Mouse (Mus musculus): ENCODE measurements around the gene Cfap99. TPM values are rescaled to one million over a fixed set of nuclear protein-coding genes. Genes with fewer than 3 reads are reported as not detected.

Gene Cfap99
- total and polyA plus RNA-seq, 2 experiments from 2014 or later = 0.13 TPM; not detected in 1

DNA sequence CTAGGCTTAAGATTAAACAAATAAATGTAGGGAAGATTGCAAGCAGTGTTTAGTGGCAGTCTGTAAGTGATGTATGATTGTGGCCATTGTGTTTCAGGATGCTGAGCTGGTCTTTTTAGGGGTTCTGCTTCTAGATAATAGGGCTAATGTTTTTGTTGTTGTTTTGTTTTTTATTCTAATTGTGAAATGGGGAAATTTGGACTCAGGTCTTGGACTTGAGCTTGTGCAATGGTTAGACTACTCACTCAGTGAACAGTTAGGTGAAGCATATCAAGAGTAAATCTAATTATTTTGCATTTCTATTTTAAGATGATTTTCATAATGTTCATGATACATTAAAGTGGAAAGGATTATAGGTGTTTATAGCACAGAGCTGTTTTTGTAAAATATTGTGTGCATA lies 84.1 kb downstream of the Cfap99 start:
- no peaks in the 10 kb centered on the region for H3K27me3 ChIP-seq (ENCODE audit: insufficient read depth, low read length)
- no peaks in the 10 kb centered on the region for H3K36me3 ChIP-seq (ENCODE audit: insufficient read depth, low read length)
- no peak overlapping the region for H3K27ac ChIP-seq
- ATAC-seq = no peak
- H3K4me1 ChIP-seq (ENCODE audit: insufficient read depth, low read length) = peaks cover 4% of the 10 kb centered on the region; the same call in 1 of the 2 replicates
- DNase-seq (ENCODE audit: low spot score) = no peak
- H3K4me3 ChIP-seq (ENCODE audit: low read length) = no peak overlapping the region
- TF ChIP-seq CTCF (IDR thresholded peaks at IDR 0.05; ENCODE audit: low read depth) = no peak
- H3K9ac ChIP-seq (replicated peaks; ENCODE audit: low read length) = no peak overlapping the region
- H3K9me3 ChIP-seq (ENCODE audit: low read length) = no peaks in the 10 kb centered on the region
- no peak overlapping the region for H3K4me2 ChIP-seq (ENCODE audit: low read depth, low read length)

Other genes starting within 250 kb of the Cfap99 start
- 0.16 TPM in 1 of 2 replicates, not detected in the other for gene Poln, start 119.2 kb upstream of the Cfap99 start, total RNA-seq (2014; rRNA removed)
- gene Poln, start 119.2 kb upstream of the Cfap99 start, polyA plus RNA-seq (2015; fragmentation: Nextera tagmentation; extraction: Ambion mirVana) = 0.68 and 0.69 TPM in 2 replicates
- 4.1 and 4.2 TPM in 2 replicates for gene Haus3, start 119.1 kb upstream of the Cfap99 start, total RNA-seq (2014; rRNA removed)
- gene Haus3, start 119.1 kb upstream of the Cfap99 start, polyA plus RNA-seq (2015; fragmentation: Nextera tagmentation; extraction: Ambion mirVana) = 12.7 TPM in 2 replicates
- 73.3 and 99.1 TPM in 2 replicates for gene Mxd4, start 100.9 kb upstream of the Cfap99 start, total RNA-seq (2014; rRNA removed)
- 22.0 and 23.5 TPM in 2 replicates for gene Mxd4, start 100.9 kb upstream of the Cfap99 start, polyA plus RNA-seq (2015; fragmentation: Nextera tagmentation; extraction: Ambion mirVana)
- gene Zfyve28, start 151 bp upstream of the Cfap99 start, total RNA-seq (2014; rRNA removed) = 10.1 and 13.9 TPM in 2 replicates
- 3.0 and 3.8 TPM in 2 replicates for gene Zfyve28, start 151 bp upstream of the Cfap99 start, polyA plus RNA-seq (2015; fragmentation: Nextera tagmentation; extraction: Ambion mirVana)
- gene Rnf4, start 47.7 kb downstream of the Cfap99 start, total RNA-seq (2014; rRNA removed) = 103 and 104 TPM in 2 replicates
- 119 and 127 TPM in 2 replicates for gene Rnf4, start 47.7 kb downstream of the Cfap99 start, polyA plus RNA-seq (2015; fragmentation: Nextera tagmentation; extraction: Ambion mirVana)
- gene Fam193a, start 81.3 kb downstream of the Cfap99 start, total RNA-seq (2014; rRNA removed) = 33.1 and 36.9 TPM in 2 replicates
- gene Fam193a, start 81.3 kb downstream of the Cfap99 start, polyA plus RNA-seq (2015; fragmentation: Nextera tagmentation; extraction: Ambion mirVana) = 9.6 and 11.6 TPM in 2 replicates
- 11.1 and 12.8 TPM in 2 replicates for gene Tnip2, start 225.4 kb downstream of the Cfap99 start, total RNA-seq (2014; rRNA removed)
- gene Tnip2, start 225.4 kb downstream of the Cfap99 start, polyA plus RNA-seq (2015; fragmentation: Nextera tagmentation; extraction: Ambion mirVana) = 14.1 and 14.5 TPM in 2 replicates
- 29.8 and 37.7 TPM in 2 replicates for gene Sh3bp2, start 237.2 kb downstream of the Cfap99 start, total RNA-seq (2014; rRNA removed)
- 12.0 and 14.1 TPM in 2 replicates for gene Sh3bp2, start 237.2 kb downstream of the Cfap99 start, polyA plus RNA-seq (2015; fragmentation: Nextera tagmentation; extraction: Ambion mirVana)

Data from hindbrain, postnatal 0 days (tissue).